Mouse (Mus musculus) thymus, postnatal 36 days (tissue): ENCODE data around the gene Ice2.

Source experiments
- DNase-seq, 2 experiments: peaks; one replicate each; pipeline ENCODE4 v3.0.0; 2022; ENCODE audit warnings: mixed read lengths in 2 of 2

The Ice2 gene

DNA sequence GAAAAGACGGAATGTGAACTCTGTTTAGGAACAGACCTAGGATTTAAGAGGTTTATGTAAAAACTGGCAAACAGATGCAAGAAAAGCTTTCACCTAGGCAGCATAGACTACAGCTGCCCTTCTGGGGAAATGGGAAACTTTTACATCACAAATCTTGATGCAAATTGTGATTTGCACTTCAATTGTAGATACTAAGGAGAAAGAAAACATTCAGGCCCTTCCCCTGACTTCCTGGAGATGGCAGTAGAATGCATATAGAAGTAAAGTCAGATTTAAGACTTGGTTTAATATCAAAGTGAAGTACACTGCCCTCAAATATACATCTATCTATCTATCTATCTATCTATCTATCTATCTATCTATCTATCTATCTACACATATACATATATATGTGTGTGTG, 21.8 kb downstream of the Ice2 start:
- no peak for DNase-seq

DNA sequence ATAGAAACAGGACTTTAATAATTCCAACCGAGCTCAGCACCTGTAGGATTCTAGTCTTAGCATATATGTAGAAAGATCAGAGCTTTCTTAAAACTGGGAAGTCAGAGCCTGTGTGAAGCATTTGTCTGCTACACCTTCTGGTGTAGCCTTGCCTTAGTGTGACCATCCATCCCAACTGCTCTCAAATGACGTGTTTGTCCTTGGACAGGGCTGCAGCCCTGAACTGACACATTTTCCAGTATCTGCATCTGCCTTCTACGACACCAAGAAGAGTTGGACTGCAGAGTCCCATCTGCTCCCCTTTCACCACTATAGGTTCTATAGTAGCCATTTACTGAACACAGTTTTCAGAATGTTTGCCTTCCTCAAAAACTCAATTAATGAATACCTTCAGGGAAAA, 32.8 kb downstream of the Ice2 start:
- no peak for DNase-seq

DNA sequence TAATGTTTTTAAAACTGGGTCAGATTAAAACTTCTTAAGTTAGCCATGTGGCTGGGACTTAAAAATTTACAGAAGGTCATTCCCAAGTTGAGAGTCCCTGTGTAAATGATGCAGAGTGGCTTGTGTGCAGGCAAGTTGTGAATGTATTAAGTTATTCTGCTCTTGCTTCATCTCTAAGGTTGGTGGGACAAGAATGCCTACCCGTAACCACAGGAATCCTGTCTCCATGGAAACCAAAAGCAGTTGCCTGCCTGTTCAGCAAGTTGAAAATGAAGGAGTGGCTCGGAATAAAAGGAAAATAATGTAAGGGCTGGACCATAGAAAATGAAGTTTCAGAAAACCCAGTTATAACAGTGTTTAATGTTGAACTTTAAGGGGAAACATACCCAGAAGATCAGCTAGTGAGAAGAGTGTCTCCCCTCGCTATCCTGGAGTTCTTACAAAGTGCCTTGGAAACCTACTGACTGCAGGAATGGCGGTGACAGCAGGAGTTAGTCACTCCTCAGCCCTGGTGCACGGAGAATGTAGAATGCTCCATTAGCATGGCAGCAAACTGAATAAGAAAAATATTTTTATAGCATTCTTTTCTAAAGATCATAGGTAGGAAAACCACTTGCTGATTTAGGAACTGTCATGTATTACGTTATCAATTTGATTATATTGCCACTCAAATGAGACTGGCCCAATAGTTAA, 34.3 kb downstream of the Ice2 start:
- DNase-seq: no peak

DNA sequence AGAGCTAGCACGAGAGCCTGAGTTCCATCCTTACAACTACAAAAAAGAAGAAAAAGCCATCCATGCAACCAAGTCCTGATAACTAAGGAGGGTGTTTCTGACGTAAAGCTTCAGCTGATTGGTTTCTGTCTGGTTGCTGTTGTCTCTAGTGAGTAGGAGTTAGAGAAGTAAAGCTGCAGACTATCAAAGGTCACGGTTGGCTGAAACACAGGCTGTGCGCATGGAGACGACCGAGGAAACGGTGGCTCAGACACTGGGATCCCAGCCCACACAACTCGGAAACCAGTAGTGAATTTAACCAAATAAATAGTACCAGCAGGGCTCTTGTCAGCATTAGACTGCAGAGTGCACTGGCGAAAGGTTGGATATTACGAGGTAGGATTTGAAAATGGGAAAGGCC, 37.5 kb downstream of the Ice2 start:
- DNase-seq: no peak

DNA sequence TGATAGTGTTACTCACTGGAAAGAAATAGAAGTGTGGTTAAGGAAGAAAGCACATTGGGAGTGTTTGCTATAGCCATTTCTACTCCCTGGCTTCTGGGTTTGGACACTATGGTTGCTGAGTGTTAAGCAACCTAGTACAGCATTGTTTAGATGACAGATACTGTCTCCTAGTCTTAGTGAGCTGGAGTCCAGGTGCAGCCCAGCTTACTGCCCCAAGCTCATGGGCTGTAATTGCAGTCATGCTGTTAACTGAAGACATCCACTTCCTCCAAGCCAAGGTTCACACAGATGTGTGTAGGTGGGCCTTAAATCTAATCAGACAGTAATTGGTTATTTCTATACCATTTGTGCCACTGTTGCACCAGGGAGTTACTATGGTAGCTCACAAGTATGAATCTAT, 38.0 kb downstream of the Ice2 start:
- no peak for DNase-seq

DNA sequence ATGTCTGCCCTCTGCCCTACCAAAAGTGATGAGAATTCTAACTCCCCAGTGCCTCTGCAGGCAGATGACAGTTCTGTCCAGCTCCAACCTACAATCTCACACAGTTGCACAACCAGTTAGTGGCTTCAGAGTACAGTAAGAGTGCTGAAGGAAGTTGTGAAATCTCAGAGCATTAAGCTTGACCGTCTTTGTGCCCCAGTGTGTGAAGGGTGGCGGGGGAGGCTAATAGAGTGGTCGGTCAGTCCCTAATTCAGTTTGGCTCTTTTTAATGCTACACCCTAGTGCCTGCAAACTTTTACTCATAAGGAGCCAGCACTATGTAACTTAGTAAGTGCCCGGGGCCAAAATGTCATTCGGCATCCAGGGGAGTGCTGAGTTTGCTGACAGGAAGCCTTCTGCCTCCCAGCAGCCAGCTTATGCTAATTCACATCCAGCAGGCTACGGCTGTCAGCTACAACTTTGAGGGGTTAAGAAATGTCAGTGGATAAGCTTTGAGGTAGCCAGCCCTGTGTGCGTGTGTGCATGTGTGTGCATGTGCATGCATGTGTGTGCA, 42.2 kb downstream of the Ice2 start:
- no peak for DNase-seq

DNA sequence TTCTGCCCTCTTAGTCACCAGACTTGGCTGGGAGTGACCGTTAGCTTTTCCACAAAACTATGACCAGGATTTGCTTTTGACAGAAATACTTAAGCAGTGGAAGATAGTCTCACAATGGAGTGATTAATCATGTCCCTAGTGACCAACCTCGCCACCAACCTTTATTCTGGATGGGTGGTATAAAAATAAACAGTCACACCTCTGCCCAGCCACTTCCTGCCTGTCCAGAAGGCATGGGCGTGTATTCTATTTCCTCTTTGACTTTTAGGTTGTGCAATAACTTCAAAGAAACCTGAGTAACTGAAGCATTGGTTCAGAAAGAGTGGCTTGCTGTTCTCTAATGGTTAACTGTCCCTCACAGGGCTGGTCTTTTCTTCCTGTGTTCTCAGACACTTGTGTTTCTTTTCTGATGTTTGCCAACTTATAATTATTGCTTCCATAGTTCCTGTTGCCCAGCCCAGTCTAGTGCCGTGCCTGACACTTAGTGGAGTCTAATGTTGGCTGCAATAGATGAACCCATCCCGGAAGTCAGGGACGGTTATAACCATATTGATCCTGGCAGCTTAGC, 44.8 kb downstream of the Ice2 start:
- no peak for DNase-seq

DNA sequence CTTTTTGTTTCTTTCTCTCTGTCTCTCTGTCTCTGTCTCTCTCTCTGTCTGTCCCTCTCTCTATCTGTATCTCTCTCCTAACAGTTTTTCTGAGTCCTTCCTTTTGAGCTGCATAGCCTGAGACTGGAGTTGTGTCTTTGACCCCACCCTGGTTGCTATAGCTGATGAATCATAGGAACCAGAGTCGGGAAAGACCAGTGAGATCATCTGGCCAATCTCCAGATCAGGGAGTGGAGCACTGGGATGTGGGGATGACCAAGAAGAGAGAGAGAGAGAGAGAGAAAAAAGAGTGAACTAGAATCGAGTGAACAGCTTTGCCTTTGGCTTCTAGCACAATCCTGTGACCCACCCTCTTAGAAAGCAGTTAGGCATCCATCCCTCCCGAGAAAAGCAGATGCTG, 45.5 kb downstream of the Ice2 start:
- no peak for DNase-seq

DNA sequence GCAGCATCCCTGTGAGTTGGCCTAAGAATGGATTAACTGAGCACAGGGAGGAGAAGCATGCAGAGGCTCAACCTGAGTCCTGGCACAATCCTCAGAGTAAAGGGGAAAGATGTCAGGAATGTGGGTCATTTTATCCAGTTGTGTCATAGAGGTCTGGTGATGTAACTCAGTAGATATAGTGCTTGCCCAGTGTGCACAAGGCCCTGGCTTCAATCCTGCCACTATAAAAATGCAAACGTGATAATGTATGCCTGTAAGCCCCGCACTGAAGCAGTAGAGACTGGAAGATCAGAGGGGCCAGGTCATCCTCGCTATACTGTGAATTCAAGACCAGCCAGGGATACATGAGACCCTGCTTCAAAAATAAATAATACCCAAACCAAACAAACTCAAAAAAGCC, 51.1 kb downstream of the Ice2 start:
- no peak for DNase-seq

DNA sequence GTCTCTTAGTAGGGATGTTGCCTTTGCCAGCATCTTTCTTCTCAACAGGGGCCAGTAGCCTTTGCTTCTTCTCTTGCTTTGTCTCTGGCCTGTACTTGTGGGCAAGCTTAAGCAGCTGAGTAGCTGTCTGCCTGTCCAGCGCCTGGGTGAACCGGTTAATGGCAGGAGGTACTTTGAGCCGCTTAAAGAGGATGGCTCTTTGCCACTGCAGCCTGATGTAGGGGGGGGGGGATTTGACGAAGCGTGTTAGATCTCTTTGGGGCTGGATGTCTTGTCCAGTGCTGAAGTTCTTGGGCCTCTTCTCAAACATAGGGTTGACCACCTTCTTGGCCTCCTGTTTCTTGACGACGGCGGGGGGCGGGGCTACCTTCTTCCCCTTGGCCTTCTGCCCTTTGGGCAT, 52.9 kb downstream of the Ice2 start:
- no peak for DNase-seq

DNA sequence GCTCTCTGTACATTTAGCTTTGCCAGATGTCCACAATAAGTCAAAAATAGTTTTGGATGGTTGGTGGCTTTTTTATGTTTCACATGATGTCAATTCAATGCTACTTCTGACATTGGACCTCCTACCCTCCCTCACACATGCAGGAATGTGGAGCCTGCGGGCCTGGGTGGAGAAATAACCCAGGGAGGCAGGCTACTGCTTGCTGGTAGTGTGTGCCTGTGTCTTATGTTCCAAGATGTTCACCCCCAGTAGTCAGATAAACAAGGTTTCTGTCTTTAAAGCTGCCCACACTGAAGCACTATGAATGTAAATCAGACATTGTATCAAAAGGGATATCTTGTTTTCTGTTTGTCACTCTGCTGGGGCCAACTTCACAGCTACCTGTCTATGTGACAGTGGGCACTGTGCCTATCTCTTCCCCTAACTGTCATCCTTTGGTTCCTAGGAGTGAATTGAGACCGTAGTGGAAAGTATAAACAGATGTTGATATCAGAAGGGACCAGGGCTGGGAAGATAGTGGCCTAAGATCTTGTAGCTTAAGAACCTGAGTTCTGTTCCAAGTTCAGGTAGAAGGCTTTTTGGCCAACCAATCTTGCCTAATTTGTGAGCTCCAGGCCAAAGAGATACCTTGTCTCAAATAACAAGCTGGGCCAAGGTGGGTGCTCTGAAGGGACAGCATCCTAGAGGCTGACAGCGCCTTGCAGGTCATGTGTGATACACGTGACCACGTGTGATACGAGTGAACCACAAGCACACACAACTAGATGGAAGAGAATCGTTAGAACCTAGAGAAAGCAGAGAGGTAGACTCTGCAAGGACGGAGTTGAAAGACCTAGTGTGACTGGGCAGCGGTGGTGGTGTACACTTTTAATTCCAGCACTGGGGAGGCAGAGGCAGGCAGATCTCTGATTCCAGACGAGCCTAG, 54.4 kb downstream of the Ice2 start:
- no peak for DNase-seq

DNA sequence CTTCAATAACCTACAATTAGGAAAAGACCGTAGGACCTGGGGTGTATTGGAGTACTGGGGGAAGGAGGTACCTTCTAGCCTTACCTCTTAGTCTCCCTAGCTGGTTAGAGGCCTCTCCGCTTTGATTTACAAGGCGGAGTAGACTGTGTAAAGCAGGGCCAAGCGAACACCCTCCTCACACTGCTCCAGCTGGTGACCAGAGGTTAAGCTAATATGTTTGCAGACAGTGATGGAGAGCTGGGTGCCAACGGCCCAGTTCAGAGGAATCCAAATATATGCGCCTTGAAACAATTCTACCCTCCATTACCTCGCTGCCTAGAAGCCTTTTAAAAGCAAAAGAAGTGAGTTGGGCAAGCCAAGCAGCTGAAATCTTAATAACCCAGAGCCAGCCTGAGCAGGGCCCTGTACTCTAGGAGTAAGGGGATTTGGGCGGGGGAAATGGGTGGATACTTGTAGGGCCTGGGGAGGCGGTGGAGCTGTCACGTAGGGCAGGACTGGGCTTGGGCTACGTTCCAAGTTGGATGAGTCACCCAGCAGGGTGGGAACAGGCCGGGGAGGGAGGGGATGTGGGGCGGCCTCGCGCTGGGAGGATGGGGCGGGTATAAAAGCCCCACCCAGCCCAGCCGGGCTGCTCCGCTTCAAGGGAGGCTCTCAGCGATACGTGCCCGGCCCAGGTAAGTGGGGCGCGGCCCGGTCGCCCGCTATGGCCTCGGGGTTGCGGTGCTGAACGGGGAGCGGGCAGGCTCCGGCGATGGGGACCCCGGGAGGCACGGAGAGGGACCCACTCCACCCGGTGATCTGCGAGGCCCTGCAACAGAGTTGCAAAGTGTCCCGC, 55.6 kb downstream of the Ice2 start, which contains the start of gene Anxa2:
Gene Anxa2 (plus strand): TSS at position 555 of the 835 bp plus-strand sequence.
- DNase-seq: peak; percentile 61 to 75

DNA sequence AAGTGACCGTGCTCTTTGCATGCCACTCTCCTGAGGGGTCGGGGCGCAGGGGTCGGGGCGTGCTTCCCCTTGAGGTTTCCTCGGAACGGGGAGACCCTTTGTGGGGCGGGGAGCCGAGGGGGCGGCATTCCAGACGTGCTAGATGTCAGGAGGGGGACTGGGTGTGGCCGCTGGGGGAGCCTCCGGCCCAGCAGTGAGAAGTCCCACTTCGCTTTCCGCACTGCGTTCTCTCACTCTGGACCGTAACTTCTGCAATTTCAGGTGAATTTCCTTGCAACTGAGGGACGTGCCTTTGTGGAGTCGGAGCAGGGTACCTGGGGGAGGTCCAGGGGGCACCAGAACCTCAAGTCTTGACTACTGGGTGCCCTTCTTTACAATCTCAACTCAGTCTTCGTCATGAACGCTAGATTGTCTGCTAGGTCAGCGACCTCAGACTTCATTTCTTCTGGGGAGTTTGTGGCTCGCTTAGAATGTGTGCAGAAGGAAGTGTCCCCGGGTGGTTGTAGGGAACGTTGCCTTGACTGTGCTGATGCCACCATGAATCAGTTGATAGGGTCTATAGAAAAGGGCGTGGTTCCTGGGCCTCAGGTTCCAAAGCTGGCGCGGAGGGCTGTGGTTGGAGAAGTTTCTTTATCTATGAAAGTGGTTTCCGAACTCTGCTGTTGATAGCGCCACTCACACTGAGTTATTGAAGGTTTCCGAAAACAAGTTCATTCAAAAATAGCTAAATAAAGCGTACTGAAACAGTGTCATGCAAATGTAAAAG, 56.4 kb downstream of the Ice2 start:
- peak; percentile 51 to 56 for DNase-seq

DNA sequence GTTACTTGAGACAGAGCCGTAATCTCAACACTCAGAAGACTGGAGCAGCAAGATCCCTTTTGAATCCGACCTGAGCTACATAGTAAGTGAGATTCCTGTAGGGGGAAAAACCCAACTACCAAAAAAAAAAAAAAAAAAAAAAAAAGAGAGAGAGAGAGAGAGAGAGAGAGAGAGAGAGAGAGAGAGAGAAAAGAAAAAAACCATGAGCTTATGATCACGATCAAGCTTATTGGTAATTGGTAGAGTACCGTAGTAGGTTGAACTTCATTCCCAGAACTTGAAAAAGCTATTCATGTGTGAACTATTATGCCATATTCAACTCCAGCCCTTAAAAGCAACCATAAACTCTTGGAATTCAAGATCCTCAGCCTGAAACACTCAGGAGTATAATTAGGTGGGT, 57.0 kb downstream of the Ice2 start:
- DNase-seq: no peak

DNA sequence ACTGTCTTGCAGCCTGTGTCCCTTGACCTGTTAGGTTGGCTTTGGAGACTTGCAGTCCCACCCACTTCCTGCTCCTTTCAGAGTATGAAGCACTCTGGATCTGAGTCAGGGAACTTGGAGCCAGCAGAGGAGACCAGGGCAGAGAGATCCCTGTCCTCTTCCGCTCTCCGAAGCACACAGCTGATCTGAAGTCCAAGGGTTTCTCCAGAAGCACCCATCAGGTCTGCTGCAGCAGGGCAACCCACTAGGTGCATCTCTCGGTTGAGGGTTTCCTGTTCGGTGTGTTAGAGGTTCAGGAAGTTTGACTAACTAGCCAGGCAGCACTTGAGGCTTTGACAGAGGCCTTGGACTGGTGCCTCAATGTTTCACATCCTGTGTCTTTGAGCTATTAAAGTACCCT, 57.7 kb downstream of the Ice2 start:
- DNase-seq: peak; percentile 35 to 45

DNA sequence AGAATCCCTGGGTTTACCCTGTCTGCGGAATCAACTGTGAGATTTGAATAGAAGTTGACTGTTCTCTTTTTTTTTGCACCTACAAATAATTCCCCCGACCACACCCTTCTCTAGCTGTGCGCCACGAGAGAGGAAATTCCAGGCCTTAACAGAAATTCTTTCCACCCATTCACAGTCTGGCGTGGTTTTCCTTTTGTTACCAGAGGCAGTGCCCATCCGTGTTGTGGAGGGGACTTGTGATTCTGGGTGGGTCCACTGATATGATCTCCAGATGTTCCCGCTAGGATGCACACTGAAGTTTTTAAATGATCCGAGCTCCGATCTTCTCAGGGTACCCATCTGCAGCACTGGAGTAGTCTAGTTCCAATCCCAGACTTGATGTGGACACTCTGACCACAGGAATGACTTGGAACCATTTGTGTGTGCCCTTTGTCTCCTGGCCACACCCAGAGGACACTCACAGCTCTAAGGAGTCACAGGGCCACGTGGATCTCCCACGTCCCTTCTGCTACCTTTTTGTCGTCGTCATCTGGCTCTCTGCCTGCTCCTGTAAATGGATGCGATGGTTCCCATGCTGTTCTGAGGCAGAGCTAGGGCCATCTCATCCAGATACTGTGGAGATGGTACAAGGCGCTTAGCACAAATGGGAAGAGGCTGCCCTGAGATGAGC, 58.8 kb downstream of the Ice2 start:
- DNase-seq: no peak

DNA sequence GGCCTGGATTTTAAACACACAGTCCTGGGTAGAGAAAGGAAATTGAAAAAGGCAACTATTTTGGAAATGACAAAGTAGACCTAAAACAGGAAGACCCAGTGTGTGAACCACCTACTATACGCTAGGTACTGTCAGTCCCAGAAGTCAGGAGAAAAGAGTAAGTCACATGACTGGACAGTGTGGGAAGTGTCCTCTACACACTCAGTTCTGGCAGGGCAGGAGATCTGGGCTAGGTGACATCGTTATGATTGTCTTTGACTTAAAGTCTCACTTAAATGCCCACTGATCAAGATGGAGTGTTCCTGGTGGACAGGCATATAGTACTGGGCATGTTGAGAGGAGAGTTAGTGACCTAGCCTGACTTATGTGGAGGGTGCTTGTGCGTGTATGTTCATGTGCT, 59.4 kb downstream of the Ice2 start:
- no peak for DNase-seq

DNA sequence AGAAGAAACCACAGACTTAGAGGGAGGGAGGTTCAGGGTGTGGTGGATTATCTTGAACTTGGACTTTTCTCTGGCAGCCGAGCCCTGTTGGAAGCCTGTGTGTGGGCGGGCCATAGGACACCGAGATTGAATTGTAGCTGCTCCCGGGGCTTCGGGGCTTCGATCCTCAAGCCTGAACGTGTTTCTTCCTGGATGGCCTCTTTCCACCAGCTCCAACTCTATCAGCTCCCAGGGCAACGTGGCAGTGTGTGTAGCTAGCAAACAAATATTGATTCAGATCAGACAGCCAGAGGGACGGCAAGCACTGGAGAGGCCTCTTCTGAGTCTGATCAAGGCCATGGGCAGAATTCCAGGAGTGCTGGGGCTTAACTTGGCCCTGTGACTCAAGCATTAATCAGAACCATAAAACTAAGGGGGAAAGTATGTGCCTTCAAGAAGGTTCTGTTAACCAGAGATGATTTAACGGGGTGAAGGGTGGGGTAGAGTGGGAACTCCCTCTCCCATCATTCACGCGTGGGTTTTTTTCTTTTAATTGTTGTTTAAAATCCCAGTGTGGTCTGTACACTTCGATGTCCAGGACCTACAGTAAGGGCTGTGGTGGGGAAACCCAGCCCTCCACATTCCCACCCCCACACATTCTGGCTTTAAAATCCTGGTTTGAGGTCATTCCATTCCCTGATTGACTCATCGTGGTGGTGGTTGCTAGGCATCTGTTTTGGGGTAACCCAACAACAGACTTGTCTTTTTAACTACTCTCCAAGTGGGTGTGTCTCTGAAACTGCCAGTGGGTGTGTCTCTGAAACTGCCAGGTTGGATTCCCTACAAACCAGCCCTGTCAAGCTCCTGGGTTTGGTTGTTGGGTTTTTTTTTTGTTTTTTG, 60.3 kb downstream of the Ice2 start:
- no peak for DNase-seq

DNA sequence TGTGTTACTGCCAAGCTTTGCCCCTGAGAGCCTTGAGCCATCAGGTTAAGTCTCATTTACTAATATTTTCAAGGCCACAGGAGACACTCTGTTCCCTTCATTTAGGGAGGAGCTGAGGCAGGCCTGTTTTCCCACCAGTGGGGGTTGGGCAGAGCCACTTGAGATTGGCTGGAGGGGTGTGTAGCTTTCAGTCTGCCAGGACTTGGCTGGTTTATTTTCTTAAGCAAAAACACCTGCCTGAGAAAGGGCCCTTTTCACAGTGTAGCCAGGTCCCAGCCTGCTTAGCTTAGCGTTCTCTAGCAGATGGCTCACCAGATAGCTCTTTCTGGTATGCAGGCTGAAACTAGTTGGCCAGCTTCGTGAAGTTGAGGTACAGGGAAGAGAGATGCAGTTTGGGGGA, 61.3 kb downstream of the Ice2 start:
- DNase-seq: peak in 1 of 2 experiments; percentile 47

DNA sequence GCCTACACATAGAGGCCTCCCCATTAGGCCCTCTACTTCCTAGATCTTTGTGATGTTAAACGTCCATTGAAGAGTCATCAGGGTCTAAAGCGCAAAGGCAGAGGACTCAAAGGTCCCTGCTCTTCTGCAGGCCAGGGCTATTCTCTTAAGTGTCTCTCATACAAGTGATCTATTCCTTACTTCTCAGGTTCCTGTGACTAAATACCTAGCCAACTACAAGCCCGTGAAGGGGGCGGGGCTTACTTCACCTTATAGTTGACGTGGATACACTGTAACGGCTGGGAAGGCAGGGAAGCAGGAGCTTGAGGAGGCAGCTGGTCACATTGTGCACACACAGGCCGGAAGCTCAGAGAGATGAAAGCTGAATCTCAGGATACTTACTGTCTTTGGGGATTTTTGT, 62.2 kb downstream of the Ice2 start:
- no peak for DNase-seq
